Mouse (Mus musculus) MEL (cell line): Measurements from ENCODE around the gene Dtnb. TPM values are rescaled to one million over a fixed set of nuclear protein-coding genes. Genes with fewer than 3 reads are reported as not detected.
A peak's percentile ranks its signal among the peaks of the same experiment; 100 is the strongest.

Experiments
- DNase-seq: peaks from one replicate; pipeline ENCODE4 v3.0.0; 2011; ENCODE audit warnings: low read depth, low spot score
- H3K27ac ChIP-seq: 2 replicates; pipeline ENCODE4 v1.5.1; 2012; ENCODE audit warnings: low read depth, mild to moderate bottlenecking, control low read depth, low read length, moderate library complexity; ENCODE audit not compliant: control insufficient read depth
- H3K27me3 ChIP-seq, 2 experiments: fragments of 150-350 bp in 1 of 2; sonication (generic) in 1 of 2; 2 replicates each; pipeline ENCODE4 v1.6.1; 2012; ENCODE audit warnings: low read length in 2 of 2, mild to moderate bottlenecking in 2 of 2, improper control_type of control experiment in 1 of 2, moderate library complexity in 1 of 2; ENCODE audit not compliant: insufficient read depth in 2 of 2, control insufficient read depth in 1 of 2
- H3K36me3 ChIP-seq, 2 experiments: 2 replicates each; pipeline ENCODE4 v1.6.1; 2012 to 2014; ENCODE audit warnings: low read length in 2 of 2, improper control_type of control experiment in 1 of 2, inconsistent platforms in 1 of 2, mild to moderate bottlenecking in 1 of 2; ENCODE audit not compliant: insufficient read depth in 2 of 2, control insufficient read depth in 1 of 2
- H3K4me1 ChIP-seq, 2 experiments: fragments of 150-350 bp in 1 of 2; sonication (generic) in 1 of 2; 2 replicates each; pipeline ENCODE4 v1.6.1; 2012; ENCODE audit warnings: low read length in 2 of 2, improper control_type of control experiment in 1 of 2, mild to moderate bottlenecking in 1 of 2; ENCODE audit not compliant: insufficient read depth in 2 of 2, control insufficient read depth in 1 of 2
- H3K4me3 ChIP-seq, 2 experiments: fragments of 150-350 bp in 1 of 2; sonication (generic) in 1 of 2; 2 replicates each; pipeline ENCODE4 v1.5.1; 2012; ENCODE audit warnings: low read depth in 2 of 2, low read length in 2 of 2, mild to moderate bottlenecking in 2 of 2, moderate library complexity in 2 of 2, control low read depth in 1 of 2, improper control_type of control experiment in 1 of 2; ENCODE audit not compliant: control insufficient read depth in 1 of 2, insufficient read depth in 1 of 2
- H3K79me2 ChIP-seq: 2 replicates; pipeline ENCODE4 v1.6.1; 2012; ENCODE audit warnings: mild to moderate bottlenecking, low read length, moderate library complexity; ENCODE audit not compliant: control insufficient read depth, poor library complexity, insufficient read depth
- H3K9ac ChIP-seq: 2 replicates; pipeline ENCODE4 v1.6.1; 2012; ENCODE audit warnings: low read depth, mild to moderate bottlenecking, control low read depth, low read length, moderate library complexity; ENCODE audit not compliant: control insufficient read depth, poor library complexity, severe bottlenecking
- H3K9me3 ChIP-seq: fragments of 150-350 bp; sonication (generic); replicated peaks from 2 replicates; pipeline ENCODE4 v1.6.1; 2012; ENCODE audit warnings: mild to moderate bottlenecking, low read length, improper control_type of control experiment, moderate library complexity; ENCODE audit not compliant: insufficient read depth
- CHD1 ChIP-seq: IDR thresholded peaks from 2 replicates; pipeline ENCODE4 v1.6.1; 2012; ENCODE audit warnings: low read depth, mild to moderate bottlenecking, inconsistent platforms, low read length, improper control_type of control experiment
- GABPA ChIP-seq: IDR thresholded peaks from 2 replicates; pipeline ENCODE4 v1.6.1; 2012; ENCODE audit warnings: low read depth, mild to moderate bottlenecking, inconsistent platforms, low read length, improper control_type of control experiment, moderate library complexity
- JUND ChIP-seq: IDR thresholded peaks from 2 replicates; pipeline ENCODE4 v1.6.1; 2011; ENCODE audit warnings: low read depth, mild to moderate bottlenecking, improper control_type of control experiment, low read length
- KAT2A ChIP-seq: conservative IDR thresholded peaks from 2 replicates; pipeline ENCODE4 v1.6.1; 2012; ENCODE audit warnings: low read depth, low read length, improper control_type of control experiment, inconsistent platforms
- MAFK ChIP-seq: IDR thresholded peaks from 2 replicates; pipeline ENCODE4 v1.6.1; 2011; ENCODE audit warnings: low read depth, mild to moderate bottlenecking, low read length, improper control_type of control experiment, borderline replicate concordance
- MAX ChIP-seq: IDR thresholded peaks from 2 replicates; pipeline ENCODE4 v1.6.1; 2011; ENCODE audit warnings: low read length, improper control_type of control experiment
- MEF2A ChIP-seq: IDR thresholded peaks from 2 replicates; pipeline ENCODE4 v1.6.1; 2014; ENCODE audit warnings: low read depth, mild to moderate bottlenecking, inconsistent platforms, low read length, improper control_type of control experiment; ENCODE audit not compliant: poor library complexity, insufficient replicate concordance, severe bottlenecking; ENCODE audit errors: extremely low read depth
- MXI1 ChIP-seq: IDR thresholded peaks from 2 replicates; pipeline ENCODE4 v1.6.1; 2011; ENCODE audit warnings: mild to moderate bottlenecking, low read depth, low read length, improper control_type of control experiment
- MYB ChIP-seq: IDR thresholded peaks from 2 replicates; pipeline ENCODE4 v1.6.1; 2011; ENCODE audit warnings: mild to moderate bottlenecking, low read depth, low read length, improper control_type of control experiment
- MYC ChIP-seq: IDR thresholded peaks from 2 replicates; pipeline ENCODE4 v1.6.1; 2011; ENCODE audit warnings: low read depth, mild to moderate bottlenecking, low read length, improper control_type of control experiment, moderate library complexity
- POLR2A ChIP-seq, 2 experiments: IDR thresholded peaks; 2 replicates each; pipeline ENCODE4 v1.6.1; 2011 to 2012; ENCODE audit warnings: low read length in 2 of 2, mild to moderate bottlenecking in 2 of 2, control low read depth in 1 of 2, improper control_type of control experiment in 1 of 2, low read depth in 1 of 2, moderate library complexity in 1 of 2; ENCODE audit not compliant: control insufficient read depth in 1 of 2, insufficient read depth in 1 of 2, poor library complexity in 1 of 2
- POLR2AphosphoS2 ChIP-seq: IDR thresholded peaks from 2 replicates; pipeline ENCODE4 v1.6.1; 2011; ENCODE audit warnings: low read length, improper control_type of control experiment
- POLR2AphosphoS5 ChIP-seq: IDR thresholded peaks from 2 replicates; pipeline ENCODE4 v1.6.1; 2012; ENCODE audit warnings: low read depth, borderline replicate concordance, mild to moderate bottlenecking, inconsistent platforms, low read length, moderate library complexity, mixed read lengths
- RAD21 ChIP-seq: IDR thresholded peaks from 2 replicates; pipeline ENCODE4 v1.6.1; 2011; ENCODE audit warnings: mild to moderate bottlenecking, low read depth, low read length, improper control_type of control experiment
- RCOR1 ChIP-seq: IDR thresholded peaks from 2 replicates; pipeline ENCODE4 v1.6.1; 2012; ENCODE audit warnings: low read depth, mild to moderate bottlenecking, inconsistent platforms, low read length, improper control_type of control experiment
- TBP ChIP-seq: IDR thresholded peaks from 2 replicates; pipeline ENCODE4 v1.8.0; 2011; ENCODE audit warnings: low read depth, low read length, improper control_type of control experiment
- UBTF ChIP-seq: IDR thresholded peaks from 2 replicates; pipeline ENCODE4 v1.6.1; 2012; ENCODE audit warnings: low read depth, mild to moderate bottlenecking, inconsistent platforms, low read length, improper control_type of control experiment, moderate library complexity, borderline replicate concordance; ENCODE audit not compliant: insufficient read depth
- ZNF384 ChIP-seq: IDR thresholded peaks from 2 replicates; pipeline ENCODE4 v1.6.1; 2012; ENCODE audit warnings: low read depth, mild to moderate bottlenecking, inconsistent platforms, low read length, improper control_type of control experiment
- polyA plus RNA-seq, 2 experiments: library from polyadenylated mRNA; stranded (reverse) in 1 of 2; unstranded in 1 of 2; fragments of >175 nt in 1 of 2; fragments of >200 nt in 1 of 2; gene quantifications; 2 replicates each; pipeline versions ENCODE4 v1.2.1 to v1.2.4; 2012; ENCODE audit warnings: low replicate concordance in 2 of 2, low read depth in 1 of 2; ENCODE audit not compliant: insufficient read length in 2 of 2, insufficient read depth in 1 of 2, missing spikeins in 1 of 2
- total RNA-seq: library from RNA; depleted of rRNA; stranded (reverse); fragments of 300-350 nt; gene quantifications from 2 replicates; pipeline ENCODE4 v1.2.3, GENCODE M21; 2012

The Dtnb gene
- total and polyA plus RNA-seq, 3 experiments, result 18.6 to 24.9 TPM; not detected in 1

DNA sequence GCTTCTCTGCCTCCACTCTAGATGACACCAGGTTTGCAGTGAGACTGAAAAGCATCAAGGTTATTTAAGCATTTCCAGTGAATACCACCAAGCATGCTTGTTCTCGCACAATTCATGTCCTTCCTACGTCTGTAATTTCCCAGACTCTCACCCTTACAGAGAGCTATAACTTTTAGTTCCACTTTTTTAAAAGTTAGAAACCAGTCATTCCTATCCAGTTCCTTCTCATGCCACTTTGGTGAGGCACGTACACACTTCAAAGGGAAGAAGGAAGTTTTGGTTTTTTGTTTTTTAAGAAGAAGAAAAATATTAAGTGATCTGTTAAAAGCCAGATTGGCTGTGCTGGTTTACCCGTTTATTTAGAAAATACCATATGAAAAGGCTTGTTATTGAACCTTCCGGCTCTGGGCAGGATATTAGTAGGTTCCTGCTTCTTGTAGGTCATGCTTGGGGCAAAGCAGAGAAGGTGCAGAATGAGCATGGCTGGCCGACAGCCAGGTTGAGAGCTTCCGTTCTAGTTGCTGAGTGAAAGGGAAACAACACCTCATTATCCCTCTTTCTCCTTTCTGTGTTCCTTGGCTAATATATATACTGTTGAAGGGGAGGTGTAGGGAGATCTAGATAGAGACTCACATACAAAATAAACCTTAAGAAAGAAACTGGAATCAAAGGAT is 173.4 kb downstream of the Dtnb start:
- H3K27me3 ChIP-seq, result no peaks in the 10 kb centered on the region
- TF ChIP-seq MYC (no peak), UBTF (no peak), JUND (no peak), POLR2A (IDR thresholded peaks at IDR 0.05; ENCODE audit: control insufficient read depth in 1 of 2, insufficient read depth in 1 of 2, low read depth in 1 of 2, low read length in 2 of 2, poor library complexity in 1 of 2) (no peak)
- TF ChIP-seq, all 39 proteins: peak for 0

DNA sequence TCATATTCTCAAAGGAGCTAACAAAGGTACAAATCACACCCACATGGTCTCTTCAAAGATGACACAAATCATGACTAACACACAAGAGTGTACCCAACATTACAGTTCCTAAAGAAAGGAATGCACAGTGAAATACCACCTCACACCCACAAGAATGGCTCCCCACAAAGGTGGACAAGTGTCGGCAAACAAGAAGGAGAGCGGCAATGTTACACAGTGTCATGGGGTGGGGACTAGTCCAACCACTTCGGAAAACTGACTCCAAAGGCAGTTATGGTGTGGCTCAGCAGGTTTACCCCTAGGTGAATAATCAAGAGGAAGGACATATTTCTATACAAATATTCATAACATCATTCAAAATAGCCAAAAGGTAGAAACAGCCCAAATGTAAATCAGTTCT is 174.2 kb downstream of the Dtnb start:
- Histone ChIP-seq H3K79me2 (no peaks in the 10 kb centered on the region), H3K27me3 (no peaks in the 10 kb centered on the region)
- no peak for DNase-seq
- no peak for TF ChIP-seq GABPA
- TF ChIP-seq MXI1, result no peak
- no peak for TF ChIP-seq ZNF384
- TF ChIP-seq RCOR1, result no peak
- no peak for TF ChIP-seq MYB
- no peak for TF ChIP-seq MAFK
- no peak for TF ChIP-seq RAD21
- no peak for TF ChIP-seq MEF2A
- no peak for TF ChIP-seq TBP
- no peak for TF ChIP-seq CHD1
- TF ChIP-seq, all 39 proteins: peak for 0
- no peaks in the 10 kb centered on the region for H3K36me3 ChIP-seq
- H3K4me3 ChIP-seq, result no peak overlapping the region
- H3K9me3 ChIP-seq, result no peaks in the 10 kb centered on the region
- H3K27ac ChIP-seq, result no peak overlapping the region
- H3K4me1 ChIP-seq, result no peaks in the 10 kb centered on the region
- H3K9ac ChIP-seq, result no peak overlapping the region

More for the DNA sequence above, 173.4 kb downstream of the Dtnb start:
- Histone ChIP-seq H3K79me2 (no peaks in the 10 kb centered on the region), H3K4me3 (no peak overlapping the region), H3K4me1 (no peaks in the 10 kb centered on the region), H3K27ac (no peak overlapping the region), H3K9me3 (no peaks in the 10 kb centered on the region), H3K9ac (no peak overlapping the region), H3K36me3 (no peaks in the 10 kb centered on the region)
- no peak for DNase-seq

DNA sequence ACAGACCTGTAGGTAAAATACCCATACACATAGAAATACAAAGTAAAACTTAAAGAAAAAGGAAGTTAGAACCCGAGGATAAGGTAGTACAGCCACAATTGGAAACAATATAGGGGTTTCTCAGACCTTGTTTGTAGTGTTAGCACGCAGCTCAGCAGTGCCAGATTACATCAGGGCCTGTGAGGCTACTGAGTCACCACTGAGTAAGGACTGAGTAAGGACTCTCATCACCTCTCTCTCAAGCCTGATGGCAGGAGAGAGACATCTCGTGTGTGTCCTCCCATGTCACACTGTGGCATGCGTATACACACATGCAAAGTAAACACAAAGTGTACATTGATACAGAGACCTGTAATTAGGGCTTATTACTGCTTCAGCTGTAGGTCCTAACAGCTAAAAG is 175.4 kb downstream of the Dtnb start:
- no peaks in the 10 kb centered on the region for H3K79me2 ChIP-seq
- no peak overlapping the region for H3K9ac ChIP-seq
- no peak overlapping the region for H3K27ac ChIP-seq
- no peak overlapping the region for H3K4me3 ChIP-seq
- no peaks in the 10 kb centered on the region for H3K4me1 ChIP-seq
- no peaks in the 10 kb centered on the region; a peak in 1 of 4 replicates for H3K36me3 ChIP-seq
- peak; percentile 30 for DNase-seq
- TF ChIP-seq KAT2A (no peak), POLR2AphosphoS2 (no peak), RAD21 (no peak), POLR2AphosphoS5 (no peak), ZNF384 (no peak), MAX (no peak)
- no peaks in the 10 kb centered on the region for H3K9me3 ChIP-seq
- H3K27me3 ChIP-seq, result no peaks in the 10 kb centered on the region
